Mouse (Mus musculus) c-Kit-negative CD71-positive TER-119-positive erythroid progenitor cells, embryonic 14.5 days (primary cell): Measurements from ENCODE around the gene Olfr1386.
"Not testable (repeated sequence)": the region's sequence is repeated elsewhere in the genome, so short reads cannot be mapped to it uniquely, and the experiment has no call there.

Experiments used
- DNase-seq: peaks from one replicate; pipeline ENCODE4 v3.0.0-alpha.2; 2013; ENCODE audit warnings: low read depth, low spot score

Olfr1386 gene

GRCm38 (mm10) chr11:49464746-49465145 is at the start of gene Olfr1386:
Gene Olfr1386, plus strand, starts transcription at chr11:49465046.
- not testable (repeated sequence) for DNase-seq

GRCm38 (mm10) chr11:49422767-49423166 is 42.1 kb upstream of the Olfr1386 start, which contains the start of gene Olfr1389:
Gene Olfr1389, plus strand, starts transcription at chr11:49423067.
- no peak for DNase-seq

- DNase-seq: no peak
Observed at GRCm38 (mm10) chr11:49425257-49425927, 39.5 kb upstream of the Olfr1386 start.

- DNase-seq: no peak
Observed at GRCm38 (mm10) chr11:49429641-49430040, 35.2 kb upstream of the Olfr1386 start.

- DNase-seq: no peak
Observed at GRCm38 (mm10) chr11:49436411-49436810, 28.4 kb upstream of the Olfr1386 start, which contains the start of gene Olfr1388. Gene Olfr1388, plus strand, starts transcription at chr11:49436624.

- no peak for DNase-seq
Observed at GRCm38 (mm10) chr11:49455043-49455442, 9.8 kb upstream of the Olfr1386 start, which contains the start of gene Olfr1387. Gene Olfr1387, plus strand, starts transcription at chr11:49455343.

- no peak for DNase-seq
Observed at GRCm38 (mm10) chr11:49485973-49486372, 21.1 kb downstream of the Olfr1386 start.

- DNase-seq: not testable (repeated sequence)
Observed at GRCm38 (mm10) chr11:49488770-49489169, 23.9 kb downstream of the Olfr1386 start, which contains the start of gene Olfr1385. Gene Olfr1385, plus strand, starts transcription at chr11:49489070.

- no peak for DNase-seq
Observed at GRCm38 (mm10) chr11:49518086-49518485, 53.2 kb downstream of the Olfr1386 start.

GRCm38 (mm10) chr11:49519348-49519747 is 54.5 kb downstream of the Olfr1386 start, which contains the start of gene Olfr1383:
Gene Olfr1383, plus strand, starts transcription at chr11:49519648.
- no peak for DNase-seq
